Mouse (Mus musculus) CH12.LX (cell line): ENCODE measurements at regions not wholly inside any gene's neighbourhood (a gene's known extent, or its start where the extent isn't known, plus 50 kb on each side); places are given as distances from the start of the nearest gene placed in this dataset.
"Not testable (repeated sequence)": the region's sequence is repeated elsewhere in the genome, so short reads cannot be mapped to it uniquely, and the experiment has no call there.

Experiments used
- CTCF ChIP-seq, 2 experiments: IDR thresholded peaks in 1 of 2; conservative IDR thresholded peaks in 1 of 2; 2 replicates each; pipeline ENCODE4 v1.5.1; 2011 to 2012; ENCODE audit warnings: low read depth in 2 of 2, low read length in 2 of 2, improper control_type of control experiment in 1 of 2, inconsistent platforms in 1 of 2, mild to moderate bottlenecking in 1 of 2, moderate library complexity in 1 of 2
- ZKSCAN1 ChIP-seq: IDR thresholded peaks from 2 replicates; pipeline ENCODE4 v1.6.1; 2012; ENCODE audit warnings: low read depth, inconsistent platforms, low read length, improper control_type of control experiment, borderline replicate concordance

DNA sequence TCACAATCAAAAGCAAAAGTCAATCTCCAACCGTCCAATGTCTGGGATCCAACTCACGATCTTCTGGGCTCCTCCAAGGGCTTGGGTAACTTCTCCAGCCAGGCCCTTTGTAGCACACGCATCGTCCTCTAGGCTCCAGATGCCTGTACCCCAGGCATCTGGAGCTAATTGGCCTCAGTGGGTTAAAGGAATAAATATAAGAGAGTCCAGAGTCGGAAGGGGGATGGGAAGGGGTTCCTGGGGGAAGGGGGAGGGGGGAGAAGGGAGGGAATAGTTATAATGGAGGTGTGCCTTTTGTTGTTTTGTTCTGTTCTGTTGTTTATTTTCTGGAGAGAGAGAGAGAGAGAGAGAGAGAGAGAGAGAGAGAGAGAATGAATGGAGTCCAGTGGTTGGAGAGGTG is 168.8 kb upstream of the Six2 start:
- TF ChIP-seq CTCF (conservative IDR thresholded peaks at IDR 0.05 in 1 of 2, IDR thresholded peaks at IDR 0.05 in 1 of 2; ENCODE audit: low read depth in 2 of 2, low read length in 2 of 2); ZKSCAN1: not testable (repeated sequence)
